Mouse (Mus musculus): ENCODE results near the gene Skap2. TPM values are rescaled to one million over a fixed set of nuclear protein-coding genes. Genes with fewer than 3 reads are reported as not detected.

The Skap2 gene
- polyA plus RNA-seq, 1 experiment from 2014 or later = 19.1 TPM

DNA sequence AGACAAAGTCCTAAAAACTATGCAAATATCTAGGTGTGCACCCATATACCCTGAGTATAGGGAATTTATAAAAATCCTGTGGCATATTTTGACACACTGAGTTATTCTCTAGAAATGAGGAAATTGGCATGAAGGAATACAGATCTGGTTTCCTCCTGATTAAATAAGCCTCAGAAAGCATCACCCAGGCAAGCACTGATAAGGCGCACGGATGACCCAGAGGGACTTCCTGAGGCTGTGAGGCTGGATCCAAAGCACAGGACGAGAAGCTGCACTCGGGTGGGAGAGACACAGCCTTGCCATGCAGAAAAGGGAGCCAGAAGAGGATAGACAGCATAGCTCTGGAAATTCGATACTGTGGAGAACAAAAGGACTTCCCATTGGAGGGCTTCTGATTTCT lies 12.4 kb upstream of the Skap2 start:
- 10% methylated on average over 5 of the region's 5 CpGs for WGBS (ENCODE audit: insufficient replicate concordance)
- no peak for ATAC-seq (ENCODE audit: insufficient read depth)

DNA sequence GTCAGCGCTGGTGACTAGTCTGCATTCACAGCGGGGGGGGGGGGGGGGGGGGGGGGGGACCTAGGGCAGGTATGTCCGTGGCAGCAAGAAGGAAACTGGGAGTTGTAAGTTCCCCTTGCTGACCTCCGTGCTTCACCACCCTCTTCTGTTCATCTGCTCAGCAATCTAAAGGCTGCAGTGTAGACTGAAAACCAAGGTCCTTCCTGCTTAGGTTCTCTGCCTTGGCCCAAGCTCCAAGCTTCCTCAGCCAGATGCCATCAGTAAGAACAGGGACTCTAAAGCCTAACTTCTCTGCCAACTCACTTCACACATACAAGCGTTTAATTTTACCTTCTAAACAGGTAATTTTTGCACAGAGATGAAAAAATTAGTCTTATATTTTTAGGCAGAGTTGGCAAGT lies 10.0 kb upstream of the Skap2 start:
- H3K36me3 ChIP-seq (replicated peaks) = no peaks in the 10 kb centered on the region
- no peak for ATAC-seq (ENCODE audit: insufficient read depth)
- no peaks in the 10 kb centered on the region for H3K4me1 ChIP-seq (replicated peaks)
- H3K4me3 ChIP-seq (replicated peaks) = no peak overlapping the region
- no peak overlapping the region for H3K4me2 ChIP-seq
- no peak overlapping the region for H3K9ac ChIP-seq
- 18% methylated on average over 4 of the region's 5 CpGs for WGBS (ENCODE audit: insufficient replicate concordance)
- no peak overlapping the region for H3K27ac ChIP-seq (replicated peaks)
- H3K9me3 ChIP-seq (replicated peaks) = no peaks in the 10 kb centered on the region
- H3K27me3 ChIP-seq = no peaks in the 10 kb centered on the region

More for the DNA sequence above, 12.4 kb upstream of the Skap2 start:
- H3K27me3 ChIP-seq = no peaks in the 10 kb centered on the region
- no peak overlapping the region for H3K9ac ChIP-seq
- no peak overlapping the region for H3K27ac ChIP-seq (replicated peaks)
- H3K4me2 ChIP-seq = no peak overlapping the region
- H3K4me1 ChIP-seq (replicated peaks) = no peaks in the 10 kb centered on the region
- no peaks in the 10 kb centered on the region for H3K9me3 ChIP-seq (replicated peaks)
- no peaks in the 10 kb centered on the region for H3K36me3 ChIP-seq (replicated peaks)
- no peak overlapping the region for H3K4me3 ChIP-seq (replicated peaks)

DNA sequence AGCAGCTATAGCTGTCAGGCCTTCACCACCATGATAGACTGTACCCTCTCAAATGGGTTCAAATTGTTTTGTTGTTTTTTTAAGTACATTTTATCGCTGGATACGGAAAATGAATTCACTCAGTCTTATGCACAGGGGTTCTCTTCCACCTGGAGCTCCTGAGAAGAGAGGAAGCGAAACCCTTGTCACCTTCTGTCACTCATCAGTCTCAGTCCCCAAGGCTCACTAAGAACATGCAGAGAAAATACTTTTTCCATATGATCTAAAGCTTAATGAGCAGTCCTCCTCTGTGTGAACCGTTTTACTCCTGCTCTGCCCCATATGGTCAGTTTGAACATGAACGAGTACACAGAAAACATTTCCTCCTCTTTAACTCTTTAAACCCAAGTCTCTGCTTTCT lies 7.9 kb upstream of the Skap2 start:
- no peak for ATAC-seq (ENCODE audit: insufficient read depth)
- H3K9me3 ChIP-seq (replicated peaks) = no peaks in the 10 kb centered on the region
- H3K27ac ChIP-seq (replicated peaks) = no peak overlapping the region
- H3K4me3 ChIP-seq (replicated peaks) = no peak overlapping the region
- WGBS (ENCODE audit: insufficient replicate concordance) = 63% methylated on average over 5 of the region's 5 CpGs
- no peak overlapping the region for H3K4me2 ChIP-seq
- no peaks in the 10 kb centered on the region for H3K27me3 ChIP-seq
- no peaks in the 10 kb centered on the region for H3K36me3 ChIP-seq (replicated peaks)
- H3K4me1 ChIP-seq (replicated peaks) = no peaks in the 10 kb centered on the region
- H3K9ac ChIP-seq = no peak overlapping the region

DNA sequence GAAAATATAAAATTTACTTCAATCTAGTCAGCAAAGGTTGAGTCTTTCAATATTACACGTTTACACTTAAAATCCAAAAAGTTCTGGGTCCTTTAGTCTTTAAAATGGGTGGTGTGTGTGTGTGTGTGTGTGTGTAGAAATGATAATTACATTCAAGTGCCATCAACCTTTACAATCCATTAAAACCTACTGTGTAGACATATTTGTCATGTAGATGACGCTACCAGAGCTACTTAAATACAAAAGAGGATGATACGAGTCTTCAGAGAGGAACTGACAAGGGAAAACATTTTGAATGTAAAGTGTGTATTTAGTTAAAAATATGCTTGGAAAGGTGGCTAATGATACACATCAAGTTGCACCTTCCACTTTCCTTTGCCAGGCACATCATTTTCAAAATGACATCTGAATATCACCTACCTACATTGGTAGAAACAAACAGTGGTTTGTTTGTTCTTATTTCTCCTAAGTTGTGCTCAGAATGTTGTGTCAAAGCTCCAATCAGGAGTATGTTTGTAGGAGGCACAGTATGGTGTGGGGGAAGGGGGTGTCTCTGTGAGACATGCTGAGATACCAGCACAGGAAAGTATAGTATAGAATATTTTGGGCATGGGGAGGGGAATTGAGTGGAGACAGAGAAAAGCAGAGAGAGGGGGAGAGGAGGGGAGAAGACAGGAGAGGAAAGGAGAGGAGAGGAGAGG lies 1.0 kb upstream of the Skap2 start:
- H3K9ac ChIP-seq = peak overlapping the region; percentile 26; the same call in 1 of the 2 replicates
- 17% methylated on average over 3 of the region's 3 CpGs for WGBS (ENCODE audit: insufficient replicate concordance)
- H3K36me3 ChIP-seq (replicated peaks) = no peaks in the 10 kb centered on the region
- H3K9me3 ChIP-seq (replicated peaks) = no peaks in the 10 kb centered on the region
- H3K4me1 ChIP-seq (replicated peaks) = 0 out of 2 replicates have a peak, but pooled peaks cover 13% of the 10 kb centered on the region
- no peak for ATAC-seq (ENCODE audit: insufficient read depth)
- H3K4me3 ChIP-seq (replicated peaks) = peak overlapping the region; percentile 68
- no peak overlapping the region for H3K27ac ChIP-seq (replicated peaks)
- peak overlapping the region; percentile 80 for H3K4me2 ChIP-seq
- H3K27me3 ChIP-seq = peaks cover 26% of the 10 kb centered on the region

DNA sequence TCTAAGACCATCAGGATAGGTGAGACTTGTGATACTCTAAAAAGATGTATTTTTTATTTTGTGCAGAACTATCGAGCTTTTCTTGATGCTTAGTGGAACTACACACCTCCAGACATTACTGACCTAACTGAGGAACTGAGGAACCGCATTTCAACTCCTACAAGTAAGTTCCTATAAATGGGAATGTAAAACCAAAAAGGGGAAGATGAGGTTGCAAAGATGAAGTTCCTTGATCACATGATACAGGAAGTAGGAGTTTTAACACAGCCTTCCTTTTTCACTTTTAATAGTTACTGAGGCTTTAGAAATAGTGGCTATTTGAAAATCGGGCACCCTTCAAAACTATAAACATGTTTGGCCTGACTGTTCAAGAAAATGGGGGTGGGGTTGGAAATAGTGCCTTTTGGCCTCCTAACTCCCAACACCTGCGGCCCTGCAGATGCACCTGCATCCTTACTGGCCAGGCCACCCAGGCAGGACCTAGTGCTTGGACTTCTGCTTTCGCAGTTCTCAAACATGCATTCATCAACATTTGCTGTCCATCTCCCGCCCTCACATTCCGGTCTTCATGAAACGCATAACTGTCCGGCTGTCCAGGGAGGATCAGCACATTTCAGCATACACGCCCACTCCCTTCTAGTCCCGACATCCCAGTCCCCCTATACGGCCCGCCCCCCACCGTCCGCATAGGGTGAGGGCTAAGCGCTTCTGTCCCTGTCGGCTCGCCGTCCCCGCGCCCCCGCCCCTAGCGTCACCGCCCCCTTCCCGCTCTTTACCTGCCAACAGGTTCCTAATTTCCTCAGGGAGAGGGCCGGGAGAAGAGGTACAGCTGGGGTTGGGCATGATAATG lies 565 bp downstream of the Skap2 start:
- WGBS (ENCODE audit: insufficient replicate concordance) = 3% methylated on average over 26 of the region's 26 CpGs
- H3K4me2 ChIP-seq = peak overlapping the region; percentile 80
- H3K4me3 ChIP-seq (replicated peaks) = peak overlapping the region; percentile 68
- peaks cover 42% of the 10 kb centered on the region for H3K27me3 ChIP-seq
- no peaks in the 10 kb centered on the region for H3K9me3 ChIP-seq (replicated peaks)
- H3K27ac ChIP-seq (replicated peaks) = peak overlapping the region; percentile 67
- peak overlapping the region; percentile 60 for H3K9ac ChIP-seq
- H3K4me1 ChIP-seq (replicated peaks) = 0 out of 2 replicates have a peak, but pooled peaks cover 13% of the 10 kb centered on the region
- H3K36me3 ChIP-seq (replicated peaks) = no peaks in the 10 kb centered on the region
- peak; percentile 67 for ATAC-seq (ENCODE audit: insufficient read depth)

DNA sequence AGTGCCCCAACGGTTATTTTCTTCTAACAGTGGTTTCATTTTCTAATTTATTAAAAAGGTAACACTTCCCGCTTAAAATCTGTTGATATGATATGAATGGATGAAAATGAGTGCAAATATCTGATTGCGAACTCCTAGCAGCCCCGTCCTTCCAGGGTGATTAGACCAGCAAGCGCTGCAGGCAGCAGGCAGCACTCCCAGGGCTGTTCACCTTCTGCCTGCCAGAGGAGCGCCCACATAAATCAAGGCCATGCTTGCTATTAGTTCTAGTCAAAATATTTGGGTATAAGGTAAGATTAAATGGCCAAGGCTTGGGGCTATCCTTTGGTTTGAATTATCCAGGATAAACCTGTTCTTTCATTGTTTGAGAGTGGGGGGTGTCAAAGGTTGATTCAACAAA lies 3.0 kb downstream of the Skap2 start:
- H3K27ac ChIP-seq (replicated peaks) = no peak overlapping the region
- H3K4me2 ChIP-seq = no peak overlapping the region
- H3K9ac ChIP-seq = no peak overlapping the region
- peaks cover 63% of the 10 kb centered on the region for H3K27me3 ChIP-seq
- no peaks in the 10 kb centered on the region for H3K36me3 ChIP-seq (replicated peaks)
- 62% methylated on average over 6 of the region's 6 CpGs for WGBS (ENCODE audit: insufficient replicate concordance)
- ATAC-seq (ENCODE audit: insufficient read depth) = no peak
- H3K4me1 ChIP-seq (replicated peaks) = 0 out of 2 replicates have a peak, but pooled peaks cover 20% of the 10 kb centered on the region
- H3K4me3 ChIP-seq (replicated peaks) = no peak overlapping the region
- no peaks in the 10 kb centered on the region for H3K9me3 ChIP-seq (replicated peaks)

DNA sequence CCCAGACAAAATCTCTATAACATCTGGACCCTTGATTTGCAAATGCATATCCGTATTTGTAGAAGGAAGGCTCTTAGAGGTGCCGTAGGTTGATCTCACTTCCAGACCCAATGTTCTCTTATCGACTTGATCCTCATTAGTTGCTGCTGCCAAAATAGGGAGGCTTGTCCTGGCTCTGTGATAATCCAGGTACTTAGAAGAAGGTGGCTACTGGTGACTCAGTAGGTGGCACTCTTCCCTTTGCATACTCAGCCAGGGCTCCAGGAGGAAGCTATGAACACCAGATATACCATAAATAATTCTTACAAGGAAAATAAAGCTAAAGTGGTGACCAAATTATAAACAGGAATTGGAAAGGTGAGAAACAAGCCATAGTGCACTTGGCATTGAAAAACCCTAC lies 3.6 kb downstream of the Skap2 start:
- Histone ChIP-seq H3K4me3 (replicated peaks) (no peak overlapping the region), H3K9ac (no peak overlapping the region), H3K36me3 (replicated peaks) (no peaks in the 10 kb centered on the region), H3K9me3 (replicated peaks) (no peaks in the 10 kb centered on the region), H3K27me3 (peaks cover 69% of the 10 kb centered on the region), H3K4me2 (no peak overlapping the region), H3K4me1 (replicated peaks) (0 out of 2 replicates have a peak, but pooled peaks cover 20% of the 10 kb centered on the region), H3K27ac (replicated peaks) (no peak overlapping the region)
- WGBS (ENCODE audit: insufficient replicate concordance) = 48% methylated on average over 3 of the region's 3 CpGs
- no peak for ATAC-seq (ENCODE audit: insufficient read depth)

DNA sequence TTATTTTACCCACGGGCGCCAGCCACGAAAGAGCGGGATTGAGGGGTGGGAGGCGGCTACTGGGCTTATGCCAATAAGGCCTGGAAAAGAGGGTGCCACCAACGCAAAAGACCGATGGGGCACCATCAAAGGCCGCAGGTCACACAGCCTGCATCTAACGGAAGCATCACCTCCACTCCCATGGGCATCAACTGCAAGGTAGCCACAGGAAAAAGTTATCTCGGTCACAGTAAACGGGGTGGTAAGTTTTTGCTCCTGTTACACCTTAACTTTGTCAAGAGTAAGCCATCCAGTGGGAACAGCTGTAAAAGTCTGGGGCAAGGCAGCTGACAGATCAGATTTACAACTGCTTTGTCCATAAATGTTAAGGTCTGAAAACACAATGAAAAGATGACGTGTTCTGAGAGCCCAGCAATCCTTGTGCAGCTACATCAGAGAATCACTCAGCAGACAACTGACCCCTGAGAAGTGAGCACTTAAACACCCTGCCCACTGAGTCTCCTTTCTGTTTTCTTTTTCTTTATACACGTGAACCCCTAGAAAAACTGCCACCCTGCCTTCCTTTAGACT lies 5.6 kb downstream of the Skap2 start:
- no peaks in the 10 kb centered on the region for H3K9me3 ChIP-seq (replicated peaks)
- H3K4me3 ChIP-seq (replicated peaks) = no peak overlapping the region
- WGBS (ENCODE audit: insufficient replicate concordance) = 24% methylated on average over 13 of the region's 13 CpGs
- no peak overlapping the region for H3K9ac ChIP-seq
- no peaks in the 10 kb centered on the region for H3K36me3 ChIP-seq (replicated peaks)
- no peak for ATAC-seq (ENCODE audit: insufficient read depth)
- H3K4me2 ChIP-seq = peak overlapping the region; percentile 29
- H3K4me1 ChIP-seq (replicated peaks) = 0 out of 2 replicates have a peak, but pooled peaks cover 9% of the 10 kb centered on the region
- H3K27me3 ChIP-seq = peaks cover 64% of the 10 kb centered on the region
- H3K27ac ChIP-seq (replicated peaks) = no peak overlapping the region

DNA sequence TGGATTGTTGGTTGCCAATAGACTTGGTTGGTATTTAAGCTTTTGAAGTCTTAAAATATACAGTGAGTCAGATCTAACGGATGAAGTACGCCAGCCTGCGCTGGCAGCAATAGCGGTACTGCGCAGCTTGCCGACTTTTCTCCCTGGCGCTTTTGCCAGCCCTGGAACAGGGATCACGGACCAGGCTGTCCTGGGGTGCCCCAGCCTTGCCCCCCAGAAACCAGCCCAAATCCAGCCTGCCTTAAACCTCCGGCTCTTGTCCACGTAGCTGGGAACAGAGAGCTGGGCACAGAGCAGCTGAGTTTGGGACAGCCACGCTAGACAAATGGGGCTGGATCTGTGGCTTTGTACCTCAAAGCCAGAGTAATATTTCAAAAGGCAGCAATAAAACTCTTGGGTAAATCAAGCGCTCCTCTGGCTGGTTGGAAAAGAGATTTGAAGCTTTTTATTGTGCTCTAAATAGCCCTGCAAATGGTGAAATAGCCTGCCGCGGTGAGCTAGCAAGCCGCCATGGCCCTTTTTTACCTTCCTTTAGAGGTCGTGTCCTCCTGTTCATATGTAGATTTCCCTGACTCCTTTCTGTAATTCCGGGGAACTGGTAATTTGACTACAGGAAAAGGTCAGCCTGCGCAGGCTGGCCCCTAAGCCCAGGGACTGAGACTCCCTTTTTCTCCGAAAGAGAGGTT lies 6.2 kb downstream of the Skap2 start:
- Histone ChIP-seq H3K4me1 (replicated peaks) (0 out of 2 replicates have a peak, but pooled peaks cover 7% of the 10 kb centered on the region), H3K36me3 (replicated peaks) (no peaks in the 10 kb centered on the region), H3K4me2 (peak overlapping the region; percentile 29), H3K9ac (no peak overlapping the region; the same call in 1 of the 2 replicates), H3K27me3 (peaks cover 60% of the 10 kb centered on the region), H3K4me3 (replicated peaks) (no peak overlapping the region), H3K9me3 (replicated peaks) (no peaks in the 10 kb centered on the region), H3K27ac (replicated peaks) (no peak overlapping the region)
- WGBS (ENCODE audit: insufficient replicate concordance) = 11% methylated on average over 19 of the region's 19 CpGs
- no peak for ATAC-seq (ENCODE audit: insufficient read depth)

DNA sequence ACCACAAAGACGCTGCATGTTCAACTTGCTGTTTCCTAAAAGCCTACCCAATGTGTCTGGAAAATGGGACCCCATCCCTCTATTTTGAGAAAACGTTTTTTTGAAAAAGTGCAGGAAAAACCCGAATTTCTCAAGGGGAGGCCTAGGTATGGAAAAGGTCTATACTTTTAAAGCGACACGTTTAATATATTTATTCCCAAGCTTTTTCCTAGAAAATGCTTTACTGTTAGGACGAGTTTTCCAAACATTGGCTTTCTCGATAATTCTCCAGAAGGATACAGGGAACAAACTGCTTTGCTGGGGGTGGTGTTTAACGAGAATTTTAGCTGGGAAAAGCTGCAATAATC lies 6.8 kb downstream of the Skap2 start:
- 19% methylated on average over 8 of the region's 8 CpGs for WGBS (ENCODE audit: insufficient replicate concordance)
- Histone ChIP-seq H3K4me1 (replicated peaks) (0 out of 2 replicates have a peak, but pooled peaks cover 7% of the 10 kb centered on the region), H3K9ac (no peak overlapping the region), H3K4me3 (replicated peaks) (no peak overlapping the region), H3K27me3 (peaks cover 58% of the 10 kb centered on the region), H3K9me3 (replicated peaks) (no peaks in the 10 kb centered on the region), H3K4me2 (0 out of 2 replicates have a peak overlapping the region, but pooled peaks have one; percentile 29), H3K36me3 (replicated peaks) (no peaks in the 10 kb centered on the region), H3K27ac (replicated peaks) (no peak overlapping the region)
- no peak for ATAC-seq (ENCODE audit: insufficient read depth)
